Mouse (Mus musculus): Measurements from ENCODE around the gene Muc2. TPM values are rescaled to one million over a fixed set of nuclear protein-coding genes. Genes with fewer than 3 reads are reported as not detected.

Gene Muc2
- polyA plus RNA-seq, 1 experiment from 2014 or later = 0.27 TPM

- Histone ChIP-seq H3K9me3 (no peaks in the 10 kb centered on the region), H3K27ac (no peak overlapping the region), H3K9ac (no peak overlapping the region), H3K4me2 (replicated peaks) (no peak overlapping the region), H3K4me1 (0 out of 2 replicates have a peak, but pooled peaks cover 7% of the 10 kb centered on the region), H3K36me3 (no peaks in the 10 kb centered on the region), H3K4me3 (no peak overlapping the region), H3K27me3 (replicated peaks) (no peaks in the 10 kb centered on the region)
- no peak for ATAC-seq (ENCODE audit: low FRiP score, low read depth)
- WGBS = 71% methylated on average over 1 of the region's 1 CpGs
Observed at GRCm38 (mm10) chr7:141772058-141772557, 82.0 kb downstream of the Muc2 start.

GRCm38 (mm10) chr7:141774855-141775254 is 84.7 kb downstream of the Muc2 start:
- WGBS = 96% methylated on average over 2 of the region's 2 CpGs
- Histone ChIP-seq H3K4me3 (no peak overlapping the region), H3K27ac (no peak overlapping the region), H3K4me2 (replicated peaks) (no peak overlapping the region), H3K9me3 (no peaks in the 10 kb centered on the region), H3K4me1 (0 out of 2 replicates have a peak, but pooled peaks cover 7% of the 10 kb centered on the region), H3K9ac (no peak overlapping the region), H3K36me3 (no peaks in the 10 kb centered on the region), H3K27me3 (replicated peaks) (no peaks in the 10 kb centered on the region)
- no peak for ATAC-seq (ENCODE audit: low FRiP score, low read depth)

- Histone ChIP-seq H3K27ac (no peak overlapping the region), H3K4me2 (replicated peaks) (no peak overlapping the region), H3K4me1 (0 out of 2 replicates have a peak, but pooled peaks cover 7% of the 10 kb centered on the region), H3K27me3 (replicated peaks) (no peaks in the 10 kb centered on the region), H3K4me3 (no peak overlapping the region), H3K36me3 (no peaks in the 10 kb centered on the region), H3K9me3 (no peaks in the 10 kb centered on the region), H3K9ac (no peak overlapping the region)
- WGBS = 89% methylated on average over 5 of the region's 5 CpGs
- ATAC-seq (ENCODE audit: low FRiP score, low read depth) = no peak
Observed at GRCm38 (mm10) chr7:141776199-141776598, 86.1 kb downstream of the Muc2 start.

GRCm38 (mm10) chr7:141788677-141789452 is 98.7 kb downstream of the Muc2 start, which contains the start of gene Muc5ac:
TSS of gene Muc5ac (plus strand) at chr7:141788972.
- 93% methylated on average over 6 of the region's 6 CpGs for WGBS
- ATAC-seq (ENCODE audit: low FRiP score, low read depth) = no peak
- no peaks in the 10 kb centered on the region for H3K4me1 ChIP-seq
- H3K4me2 ChIP-seq (replicated peaks) = no peak within 1 kb of the TSS
- H3K27ac ChIP-seq = no peak within 1 kb of the TSS
- no peak within 1 kb of the TSS for H3K9ac ChIP-seq
- no peaks in the 10 kb centered on the region for H3K9me3 ChIP-seq
- H3K27me3 ChIP-seq (replicated peaks) = no peaks in the 10 kb centered on the region
- H3K4me3 ChIP-seq = no peak within 1 kb of the TSS
- no peaks in the 10 kb centered on the region for H3K36me3 ChIP-seq

- Histone ChIP-seq H3K9ac (no peak overlapping the region), H3K4me1 (no peaks in the 10 kb centered on the region), H3K27ac (no peak overlapping the region), H3K9me3 (no peaks in the 10 kb centered on the region; the same call in 1 of the 2 replicates), H3K4me2 (replicated peaks) (no peak overlapping the region), H3K36me3 (no peaks in the 10 kb centered on the region), H3K27me3 (replicated peaks) (no peaks in the 10 kb centered on the region), H3K4me3 (no peak overlapping the region)
- 94% methylated on average over 1 of the region's 1 CpGs for WGBS
- no peak for ATAC-seq (ENCODE audit: low FRiP score, low read depth)
Observed at GRCm38 (mm10) chr7:141794251-141794650, 104.1 kb downstream of the Muc2 start.

GRCm38 (mm10) chr7:141803206-141803605 is 113.1 kb downstream of the Muc2 start:
- Histone ChIP-seq H3K27me3 (replicated peaks) (no peaks in the 10 kb centered on the region), H3K4me3 (no peak overlapping the region), H3K4me2 (replicated peaks) (no peak overlapping the region), H3K9ac (no peak overlapping the region), H3K27ac (no peak overlapping the region), H3K9me3 (no peaks in the 10 kb centered on the region), H3K4me1 (no peaks in the 10 kb centered on the region), H3K36me3 (no peaks in the 10 kb centered on the region)
- WGBS = 85% methylated on average over 7 of the region's 7 CpGs
- ATAC-seq (ENCODE audit: low FRiP score, low read depth) = no peak

Other genes starting within 250 kb of the Muc2 start
- 8.4 and 9.8 TPM in 2 replicates for gene Pidd1, start 246.3 kb upstream of the Muc2 start, polyA plus RNA-seq (2016; fragmentation: Nextera tagmentation; extraction: Ambion mirVana)
- gene Rplp2, start 243.0 kb upstream of the Muc2 start, polyA plus RNA-seq (2016; fragmentation: Nextera tagmentation; extraction: Ambion mirVana) = 803 and 881 TPM in 2 replicates
- gene Pnpla2, start 235.1 kb upstream of the Muc2 start, polyA plus RNA-seq (2016; fragmentation: Nextera tagmentation; extraction: Ambion mirVana) = 15.8 and 16.5 TPM in 2 replicates
- gene Cracr2b, start 229.2 kb upstream of the Muc2 start, polyA plus RNA-seq (2016; fragmentation: Nextera tagmentation; extraction: Ambion mirVana) = 6.7 and 7.6 TPM in 2 replicates
- gene Cd151, start 222.9 kb upstream of the Muc2 start, polyA plus RNA-seq (2016; fragmentation: Nextera tagmentation; extraction: Ambion mirVana) = 20.6 and 22.7 TPM in 2 replicates
- 73.5 and 80.6 TPM in 2 replicates for gene Polr2l, start 215.2 kb upstream of the Muc2 start, polyA plus RNA-seq (2016; fragmentation: Nextera tagmentation; extraction: Ambion mirVana)
- gene Tspan4, start 215.1 kb upstream of the Muc2 start, polyA plus RNA-seq (2016; fragmentation: Nextera tagmentation; extraction: Ambion mirVana) = 34.2 and 37.1 TPM in 2 replicates
- gene Chid1, start 150.5 kb upstream of the Muc2 start, polyA plus RNA-seq (2016; fragmentation: Nextera tagmentation; extraction: Ambion mirVana) = 31.7 and 33.7 TPM in 2 replicates
- gene Ap2a2, start 128.2 kb upstream of the Muc2 start, polyA plus RNA-seq (2016; fragmentation: Nextera tagmentation; extraction: Ambion mirVana) = 111 and 117 TPM in 2 replicates
- 0.20 and 0.23 TPM in 2 replicates for gene Muc6, start 35.0 kb upstream of the Muc2 start, polyA plus RNA-seq (2016; fragmentation: Nextera tagmentation; extraction: Ambion mirVana)
- gene Muc5ac, start 98.6 kb downstream of the Muc2 start, polyA plus RNA-seq (2016; fragmentation: Nextera tagmentation; extraction: Ambion mirVana) = not detected in 2 replicates
- gene Muc5b, start 148.7 kb downstream of the Muc2 start, polyA plus RNA-seq (2016; fragmentation: Nextera tagmentation; extraction: Ambion mirVana) = 0.01 and 0.03 TPM in 2 replicates
- 70.1 and 74.1 TPM in 2 replicates for gene Tollip, start 228.2 kb downstream of the Muc2 start, polyA plus RNA-seq (2016; fragmentation: Nextera tagmentation; extraction: Ambion mirVana)